Mouse (Mus musculus) megakaryocyte, adult 5-6 weeks (primary cell): ENCODE data around the gene Cib3. TPM values are rescaled to one million over a fixed set of nuclear protein-coding genes. Genes with fewer than 3 reads are reported as not detected.

Experiments used
- ATAC-seq: 2 replicates; pipeline ENCODE4 v1.8.0; 2016; ENCODE audit warnings: mild to moderate bottlenecking, inconsistent platforms; ENCODE audit not compliant: poor library complexity, severe bottlenecking
- total RNA-seq, 2 experiments: library from RNA; stranded (forward) in 1 of 2; stranded (reverse) in 1 of 2; fragments of 153-499, 151-499 nt in 1 of 2; fragments of 221-1000, 200-1000 nt in 1 of 2; gene quantifications; 2 replicates each; pipeline versions ENCODE4 v1.2.3 to v1.2.4; 2015 to 2017

Cib3 gene
- total RNA-seq (2015) (0.21 TPM in 1 of 2 replicates, not detected in the other), total RNA-seq (2017) (0.16 and 0.55 TPM in 2 replicates)

DNA sequence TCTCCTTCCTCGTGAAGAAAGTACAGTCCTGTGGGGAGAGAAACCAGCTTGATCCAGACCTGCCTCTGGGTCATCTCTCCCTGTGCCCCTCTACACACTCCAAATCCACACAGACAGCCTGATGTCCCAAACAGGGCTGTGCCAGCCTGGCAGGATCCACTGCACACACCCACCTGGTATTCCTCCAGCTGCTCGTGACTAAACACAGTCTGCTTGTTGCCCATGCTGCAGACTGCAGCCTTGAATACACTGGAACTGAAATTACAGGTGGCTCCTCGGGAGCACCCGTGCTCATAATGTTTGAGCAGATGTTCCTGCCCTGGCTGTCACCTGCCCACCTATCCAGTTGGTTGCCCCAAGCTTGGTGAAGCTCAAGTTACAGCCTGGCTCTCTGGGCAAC lies at the start of gene Cib3:
Gene Cib3, minus strand, starts transcription at position 87 of the 400 bp plus-strand sequence.
- ATAC-seq = no peak

DNA sequence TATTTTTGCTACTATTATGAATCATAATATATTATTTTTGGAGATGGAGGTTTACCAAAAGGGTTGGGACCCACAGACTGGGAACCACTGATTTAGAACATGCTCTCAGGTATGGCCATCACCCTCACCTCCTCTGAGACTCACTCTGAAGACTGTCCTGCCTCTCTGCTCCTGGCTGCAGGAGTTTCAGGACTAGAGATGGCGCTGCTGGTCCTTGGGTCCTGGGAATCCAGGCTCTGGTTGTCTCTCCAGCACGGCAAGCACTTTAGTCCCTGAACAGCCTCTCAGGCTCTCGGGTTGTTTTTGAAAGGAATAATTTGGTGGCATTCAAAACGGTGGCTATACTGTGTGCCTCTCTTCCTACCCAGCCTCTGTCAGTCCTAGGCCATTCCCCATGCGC lies 49.2 kb upstream of the Cib3 start:
- no peak for ATAC-seq

DNA sequence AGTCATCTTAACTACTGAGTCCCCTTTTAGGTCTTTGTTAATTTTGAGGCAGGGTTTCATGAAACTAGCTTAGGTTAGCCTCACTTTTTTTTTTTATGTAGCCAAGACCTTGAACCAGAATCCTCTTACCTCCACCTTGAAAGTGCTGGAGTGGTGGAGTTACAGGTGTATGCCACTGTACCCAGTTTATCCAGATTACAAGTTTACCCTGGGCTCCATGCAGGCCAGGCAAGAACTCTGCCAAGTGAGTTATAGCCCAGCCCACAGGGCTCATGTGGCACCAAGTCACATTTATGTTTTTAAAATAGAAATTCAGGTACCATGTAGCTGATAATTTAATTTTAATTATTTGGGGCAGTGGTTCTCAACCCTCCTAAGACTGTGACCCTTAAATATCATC lies 48.8 kb upstream of the Cib3 start:
- no peak for ATAC-seq

GRCm38 (mm10) chr8:72261019-72261418 lies 48.4 kb upstream of the Cib3 start:
- peak; percentile 85 for ATAC-seq

- no peak for ATAC-seq
These were observed 47.9 kb upstream of the Cib3 start for GRCm38 (mm10) chr8:72260585-72260984.

GRCm38 (mm10) chr8:72259862-72260261 lies 47.2 kb upstream of the Cib3 start:
- no peak for ATAC-seq

DNA sequence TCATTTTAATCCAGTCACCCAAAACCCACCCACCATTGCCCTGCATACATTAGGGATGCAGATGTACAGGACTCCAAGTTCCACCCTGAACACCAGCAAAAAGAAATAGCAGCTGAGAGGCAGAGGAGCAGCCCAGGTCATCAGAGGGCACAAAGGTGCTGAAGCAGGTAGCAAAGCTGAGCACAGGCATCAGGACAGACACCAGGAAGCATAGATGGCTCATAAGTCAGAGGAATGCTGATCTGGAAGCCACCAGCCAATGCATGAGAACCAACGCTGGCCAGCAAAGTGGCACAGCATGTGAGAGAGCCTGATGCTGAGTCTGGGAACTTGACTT lies 45.2 kb upstream of the Cib3 start:
- ATAC-seq = no peak

GRCm38 (mm10) chr8:72257171-72257901 lies 44.7 kb upstream of the Cib3 start:
- peak; percentile 43; the same call in 1 of the 2 replicates for ATAC-seq

GRCm38 (mm10) chr8:72244610-72245009 lies 32.0 kb upstream of the Cib3 start:
- ATAC-seq = 0 out of 2 replicates have a peak, but pooled peaks have one; percentile 6

- no peak for ATAC-seq
These were observed 29.6 kb upstream of the Cib3 start for GRCm38 (mm10) chr8:72242226-72242625.

- no peak for ATAC-seq
These were observed 28.3 kb upstream of the Cib3 start for GRCm38 (mm10) chr8:72240951-72241350.

DNA sequence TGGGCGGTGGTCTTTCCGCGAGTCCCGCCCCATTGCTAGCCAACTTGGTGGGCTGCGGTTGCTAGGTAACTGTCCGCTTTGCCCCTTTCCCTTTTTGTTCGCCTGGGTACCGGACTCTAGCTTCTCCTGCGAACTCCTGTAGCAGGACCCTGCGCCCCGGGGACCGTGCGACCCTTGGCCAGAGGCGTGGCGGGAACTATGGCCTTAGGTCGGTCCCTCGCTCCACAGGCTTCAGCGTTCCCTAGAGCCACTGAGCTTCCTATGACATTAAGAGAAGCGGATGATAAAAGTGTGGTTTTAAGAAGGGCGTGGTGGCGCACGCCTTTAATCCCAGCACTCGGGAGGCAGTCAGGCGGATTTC lies 27.7 kb upstream of the Cib3 start:
- peak; percentile 17; the same call in 1 of the 2 replicates for ATAC-seq

DNA sequence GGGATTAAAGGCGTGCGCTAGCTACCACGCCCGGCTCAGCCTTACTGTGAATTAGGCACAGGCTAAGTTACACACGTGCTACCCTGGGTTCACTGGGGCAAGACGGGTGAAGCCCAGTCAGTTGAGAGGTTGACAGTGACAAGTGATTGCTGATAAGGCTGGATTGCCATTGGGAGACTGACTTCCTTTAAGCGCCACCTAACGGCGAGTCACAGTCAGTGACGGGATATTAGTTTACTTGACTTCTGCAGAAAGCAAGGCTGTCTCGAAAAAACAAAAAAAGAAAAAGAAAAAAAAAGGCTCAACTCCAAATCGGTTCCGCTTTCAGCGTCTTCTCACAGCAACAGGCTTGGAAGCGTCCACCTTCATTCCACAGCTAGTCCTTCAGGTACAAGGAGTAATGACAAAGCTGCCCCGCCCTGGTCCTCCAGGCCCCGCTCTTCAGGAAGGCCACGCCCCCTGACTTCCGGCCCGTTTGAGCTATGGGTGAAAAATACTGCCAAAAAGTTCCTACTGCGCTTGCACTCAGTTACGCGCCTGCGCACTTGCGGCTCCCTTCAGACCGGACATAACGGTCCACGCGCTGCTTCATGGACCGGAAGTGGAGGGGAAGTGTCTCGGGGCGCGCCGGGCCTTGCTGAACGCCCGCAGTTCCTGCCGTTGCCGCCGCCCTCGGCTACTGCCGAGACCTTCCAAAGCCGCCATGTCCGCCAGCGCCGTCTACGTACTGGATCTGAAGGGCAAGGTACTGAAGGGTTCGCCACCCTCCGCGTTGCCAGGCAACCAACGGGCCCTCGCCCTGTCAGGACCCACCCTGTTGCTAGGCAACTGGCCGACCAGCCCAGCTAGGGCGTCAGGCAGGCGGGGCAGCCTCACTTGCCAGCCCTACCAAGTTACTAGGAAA lies 27.1 kb upstream of the Cib3 start, which contains the start of gene Ap1m1:
Gene Ap1m1, plus strand, starts transcription at position 520 of the 904 bp plus-strand sequence.
- peak; percentile 83 for ATAC-seq

- ATAC-seq = no peak
These were observed 10.0 kb upstream of the Cib3 start for GRCm38 (mm10) chr8:72222656-72223055.

DNA sequence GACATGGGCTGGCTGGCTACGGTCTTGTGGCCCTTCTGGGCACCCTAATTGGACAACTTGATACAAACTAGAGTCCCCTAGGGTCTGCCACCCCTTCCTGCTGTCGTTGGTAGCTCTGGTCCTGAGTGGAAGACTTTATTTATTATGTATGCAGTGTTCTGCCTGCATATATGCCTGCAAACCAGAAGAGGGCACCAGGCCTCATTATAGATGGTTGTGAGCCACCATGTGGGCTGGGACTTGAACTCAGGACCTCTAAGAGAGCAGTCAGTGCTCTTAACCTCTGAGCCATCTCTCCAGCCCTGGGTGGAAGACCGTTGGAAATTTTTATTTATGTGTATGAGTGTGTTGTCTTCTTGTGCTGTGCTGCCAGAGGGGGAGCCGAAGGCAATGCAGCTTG lies 8.1 kb upstream of the Cib3 start:
- no peak for ATAC-seq

- peak; percentile 90 for ATAC-seq
These were observed 7.1 kb upstream of the Cib3 start, which contains the start of gene Fam32a for GRCm38 (mm10) chr8:72219541-72220363. Gene Fam32a, plus strand, starts transcription at chr8:72219730.

DNA sequence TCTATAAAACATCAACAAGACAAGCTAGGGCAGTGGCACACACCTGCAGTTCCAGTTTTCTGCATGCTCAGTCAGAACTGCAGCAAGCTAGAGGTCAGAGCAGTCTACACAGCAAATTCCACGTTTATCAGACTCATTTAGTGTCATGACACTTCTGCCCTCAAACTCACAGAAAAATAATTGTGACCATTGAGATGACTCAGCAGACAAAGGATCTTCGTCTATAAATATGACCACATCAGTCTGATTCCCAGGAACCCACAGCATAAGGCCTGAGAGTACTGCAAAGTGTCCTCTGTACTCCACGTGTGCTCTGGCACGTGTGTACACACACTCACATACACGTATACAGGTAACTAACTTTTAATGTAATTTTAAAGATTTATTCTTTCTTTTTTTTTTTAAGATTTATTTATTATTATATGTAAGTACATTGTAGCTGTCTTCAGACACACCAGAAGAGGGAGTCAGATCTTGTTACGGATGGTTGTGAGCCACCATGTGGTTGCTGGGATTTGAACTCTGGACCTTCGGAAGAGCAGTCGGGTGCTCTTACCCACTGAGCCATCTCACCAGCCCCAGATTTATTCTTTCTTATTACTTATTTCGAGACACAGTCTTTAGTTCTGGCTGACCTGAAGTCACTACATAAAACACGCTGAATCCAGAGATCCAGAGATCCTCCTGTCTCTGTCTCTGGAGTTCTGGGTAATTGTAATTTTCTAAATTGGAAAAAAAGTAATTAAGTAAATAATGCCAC lies 6.3 kb upstream of the Cib3 start:
- ATAC-seq = no peak

GRCm38 (mm10) chr8:72215871-72216270 lies 3.2 kb upstream of the Cib3 start:
- peak; percentile 77 for ATAC-seq

GRCm38 (mm10) chr8:72215060-72215459 lies 2.4 kb upstream of the Cib3 start:
- ATAC-seq = peak; percentile 33; the same call in 1 of the 2 replicates

- ATAC-seq = no peak
These were observed 899 bp upstream of the Cib3 start, which contains the start of gene Gm11034 for GRCm38 (mm10) chr8:72213536-72213935. Gene Gm11034, minus strand, starts transcription at chr8:72213636.
